Mouse (Mus musculus): Measurements from ENCODE around the gene Kpna6. TPM values are rescaled to one million over a fixed set of nuclear protein-coding genes. Genes with fewer than 3 reads are reported as not detected.

Gene Kpna6
- total and polyA plus RNA-seq, 2 experiments from 2014 or later = 13.0 to 61.8 TPM

DNA sequence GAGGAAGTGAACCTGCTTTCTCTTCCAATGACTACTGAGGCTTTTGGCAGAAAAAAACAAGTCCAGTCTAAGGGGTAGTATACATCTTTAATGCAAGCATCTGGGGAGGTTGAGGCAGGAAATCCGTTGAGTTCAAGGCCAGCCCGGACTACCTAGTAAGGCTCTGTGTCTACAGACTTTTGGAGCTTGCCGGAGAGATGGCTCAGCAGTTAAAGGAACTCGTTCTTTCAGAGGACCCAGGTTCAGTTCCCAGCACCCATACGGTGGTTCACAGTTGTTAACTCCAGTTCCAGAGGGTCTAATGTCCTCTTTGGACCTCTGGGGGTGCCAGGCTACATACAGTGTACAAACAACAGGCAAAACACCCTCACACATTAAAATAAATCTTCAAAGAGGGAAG is 54.5 kb downstream of the Kpna6 start:
- Histone ChIP-seq H3K36me3 (ENCODE audit: insufficient read depth, low read length) (no peaks in the 10 kb centered on the region), H3K4me2 (ENCODE audit: low read depth, low read length) (peak overlapping the region; percentile 92), H3K27me3 (ENCODE audit: insufficient read depth, low read length) (no peaks in the 10 kb centered on the region), H3K4me3 (ENCODE audit: low read length) (peak overlapping the region; percentile 57), H3K9ac (replicated peaks; ENCODE audit: low read length) (peak overlapping the region; percentile 82), H3K9me3 (ENCODE audit: low read length) (no peaks in the 10 kb centered on the region), H3K27ac (peak overlapping the region; percentile 93), H3K4me1 (ENCODE audit: insufficient read depth, low read length) (peaks cover 24% of the 10 kb centered on the region)
- no peak for TF ChIP-seq CTCF (IDR thresholded peaks at IDR 0.05; ENCODE audit: low read depth)
- ATAC-seq (no peak), DNase-seq (ENCODE audit: low spot score) (no peak)
- 95% methylated on average over 5 of the region's 5 CpGs for WGBS

DNA sequence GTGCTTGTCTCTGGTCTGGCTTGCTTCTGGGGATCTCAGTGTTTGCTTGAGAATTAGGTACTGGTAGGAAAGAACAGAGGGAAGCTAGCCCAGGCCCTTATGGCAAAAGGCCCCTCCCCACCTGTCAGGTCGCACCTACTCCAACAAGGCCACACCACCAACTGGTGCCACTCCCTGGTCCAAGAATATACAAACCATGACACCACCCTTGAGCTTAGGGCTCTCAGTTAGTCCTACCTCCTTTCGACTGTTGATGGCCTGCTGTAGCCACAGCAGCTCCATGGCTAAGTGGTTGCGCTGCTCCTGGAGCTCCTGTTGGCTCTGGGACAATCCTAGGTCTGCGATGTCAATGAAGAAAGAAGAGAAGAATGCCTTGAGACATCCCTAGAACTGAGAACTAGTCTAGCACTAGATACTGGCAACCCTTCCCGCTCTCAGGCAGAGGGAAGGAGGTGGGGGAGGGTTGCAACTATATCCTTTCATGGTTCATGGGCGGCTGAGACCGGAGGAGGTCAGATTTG is 55.4 kb downstream of the Kpna6 start:
- H3K36me3 ChIP-seq (ENCODE audit: insufficient read depth, low read length) = no peaks in the 10 kb centered on the region
- no peaks in the 10 kb centered on the region for H3K9me3 ChIP-seq (ENCODE audit: low read length)
- no peak overlapping the region for H3K27ac ChIP-seq
- TF ChIP-seq CTCF (IDR thresholded peaks at IDR 0.05; ENCODE audit: low read depth) = no peak
- H3K9ac ChIP-seq (replicated peaks; ENCODE audit: low read length) = no peak overlapping the region
- WGBS = 95% methylated on average over 7 of the region's 7 CpGs
- no peaks in the 10 kb centered on the region for H3K27me3 ChIP-seq (ENCODE audit: insufficient read depth, low read length)
- ATAC-seq (no peak), DNase-seq (ENCODE audit: low spot score) (no peak)
- H3K4me2 ChIP-seq (ENCODE audit: low read depth, low read length) = no peak overlapping the region
- H3K4me3 ChIP-seq (ENCODE audit: low read length) = no peak overlapping the region
- H3K4me1 ChIP-seq (ENCODE audit: insufficient read depth, low read length) = peaks cover 16% of the 10 kb centered on the region

DNA sequence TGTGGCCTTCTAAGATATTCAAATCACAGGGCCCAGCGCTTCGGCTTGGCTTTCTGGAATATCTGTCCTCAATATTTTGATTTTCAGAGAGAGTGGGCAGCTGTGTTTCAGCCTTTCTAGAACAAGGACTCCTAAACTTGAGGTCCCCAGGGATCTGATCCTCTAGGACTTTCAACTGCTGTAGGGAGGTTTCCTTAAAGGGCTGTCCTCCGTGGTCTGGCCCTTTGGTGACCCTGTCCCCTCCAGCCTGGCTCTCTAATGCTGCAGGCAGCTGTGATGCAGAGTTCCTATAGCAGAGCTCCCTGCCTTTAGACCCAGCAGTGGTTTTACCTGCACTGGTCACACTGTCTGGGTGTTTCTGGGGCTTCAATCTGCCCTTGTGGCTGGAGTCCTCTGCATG is 55.9 kb downstream of the Kpna6 start:
- Histone ChIP-seq H3K9me3 (ENCODE audit: low read length) (no peaks in the 10 kb centered on the region), H3K4me3 (ENCODE audit: low read length) (no peak overlapping the region), H3K4me1 (ENCODE audit: insufficient read depth, low read length) (peaks cover 10% of the 10 kb centered on the region), H3K9ac (replicated peaks; ENCODE audit: low read length) (no peak overlapping the region), H3K4me2 (ENCODE audit: low read depth, low read length) (no peak overlapping the region), H3K27ac (no peak overlapping the region), H3K27me3 (ENCODE audit: insufficient read depth, low read length) (no peaks in the 10 kb centered on the region), H3K36me3 (ENCODE audit: insufficient read depth, low read length) (no peaks in the 10 kb centered on the region)
- WGBS = 94% methylated on average over 3 of the region's 3 CpGs
- DNase-seq (ENCODE audit: low spot score) (no peak), ATAC-seq (no peak)
- no peak for TF ChIP-seq CTCF (IDR thresholded peaks at IDR 0.05; ENCODE audit: low read depth)

DNA sequence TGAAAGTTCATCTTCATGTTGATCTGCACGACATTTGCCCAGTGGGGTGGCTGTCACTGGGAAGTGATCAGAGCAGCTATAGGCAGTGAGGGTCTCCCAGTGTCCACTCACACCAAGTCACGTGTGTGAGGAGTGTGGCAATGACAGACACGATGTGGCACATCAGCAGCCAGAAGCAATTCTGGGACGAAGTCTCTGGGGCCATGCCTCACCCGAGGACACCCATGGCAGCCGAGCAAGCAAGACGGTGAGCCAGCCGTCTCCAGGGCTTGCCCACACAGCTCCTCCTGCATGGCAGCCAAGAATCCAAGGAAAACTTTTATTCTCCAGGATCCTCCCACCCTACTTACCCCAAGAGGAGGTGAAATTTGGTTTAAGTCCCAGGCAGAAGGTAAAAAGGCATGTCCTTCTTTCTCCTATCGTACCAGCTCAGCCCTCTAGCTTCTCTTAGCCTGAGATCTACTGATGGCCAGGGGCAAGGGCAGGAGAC is 56.7 kb downstream of the Kpna6 start:
- Histone ChIP-seq H3K4me1 (ENCODE audit: insufficient read depth, low read length) (peaks cover 4% of the 10 kb centered on the region), H3K27me3 (ENCODE audit: insufficient read depth, low read length) (no peaks in the 10 kb centered on the region), H3K4me3 (ENCODE audit: low read length) (no peak overlapping the region), H3K4me2 (ENCODE audit: low read depth, low read length) (no peak overlapping the region), H3K27ac (no peak overlapping the region), H3K9me3 (ENCODE audit: low read length) (no peaks in the 10 kb centered on the region), H3K36me3 (ENCODE audit: insufficient read depth, low read length) (no peaks in the 10 kb centered on the region), H3K9ac (replicated peaks; ENCODE audit: low read length) (no peak overlapping the region)
- DNase-seq (ENCODE audit: low spot score) = no peak
- no peak for TF ChIP-seq CTCF (IDR thresholded peaks at IDR 0.05; ENCODE audit: low read depth)
- WGBS = 86% methylated on average over 9 of the region's 9 CpGs
- no peak for ATAC-seq

DNA sequence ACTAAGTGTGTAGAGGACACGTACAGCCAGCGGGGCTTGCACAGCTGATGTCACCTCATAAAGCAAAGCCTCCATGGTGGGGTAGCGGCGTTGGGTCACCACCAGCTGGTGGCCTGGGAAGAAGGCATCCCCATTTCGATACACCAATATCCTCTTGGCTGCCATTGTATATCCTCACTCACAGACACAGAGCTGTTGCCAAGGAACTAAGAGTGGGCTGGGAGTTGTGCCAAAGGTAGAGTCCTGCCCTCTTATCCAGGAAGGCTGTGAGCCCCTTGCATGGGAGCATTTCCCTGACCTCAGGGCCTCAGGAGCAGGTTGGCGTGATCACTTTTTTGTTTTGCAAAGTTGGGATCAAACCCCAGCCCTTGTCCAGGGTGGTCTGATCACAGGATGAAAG is 58.5 kb downstream of the Kpna6 start, which contains the start of gene Dcdc2b:
Dcdc2b (minus strand) TSS at position 165 of the 400 bp plus-strand sequence.
- TF ChIP-seq CTCF (IDR thresholded peaks at IDR 0.05; ENCODE audit: low read depth) = no peak
- ATAC-seq (no peak), DNase-seq (ENCODE audit: low spot score) (peak; percentile 39)
- Histone ChIP-seq H3K27ac (peak within 1 kb of the TSS; percentile 45; the same call in 1 of the 2 replicates), H3K9me3 (ENCODE audit: low read length) (no peaks in the 10 kb centered on the region), H3K36me3 (ENCODE audit: insufficient read depth, low read length) (peaks cover 4% of the 10 kb centered on the region; the same call in 1 of the 2 replicates), H3K27me3 (ENCODE audit: insufficient read depth, low read length) (no peaks in the 10 kb centered on the region), H3K4me1 (ENCODE audit: insufficient read depth, low read length) (peaks cover 4% of the 10 kb centered on the region), H3K4me2 (ENCODE audit: low read depth, low read length) (no peak within 1 kb of the TSS), H3K9ac (replicated peaks; ENCODE audit: low read length) (no peak within 1 kb of the TSS), H3K4me3 (ENCODE audit: low read length) (no peak within 1 kb of the TSS)
- WGBS = 56% methylated on average over 6 of the region's 6 CpGs

DNA sequence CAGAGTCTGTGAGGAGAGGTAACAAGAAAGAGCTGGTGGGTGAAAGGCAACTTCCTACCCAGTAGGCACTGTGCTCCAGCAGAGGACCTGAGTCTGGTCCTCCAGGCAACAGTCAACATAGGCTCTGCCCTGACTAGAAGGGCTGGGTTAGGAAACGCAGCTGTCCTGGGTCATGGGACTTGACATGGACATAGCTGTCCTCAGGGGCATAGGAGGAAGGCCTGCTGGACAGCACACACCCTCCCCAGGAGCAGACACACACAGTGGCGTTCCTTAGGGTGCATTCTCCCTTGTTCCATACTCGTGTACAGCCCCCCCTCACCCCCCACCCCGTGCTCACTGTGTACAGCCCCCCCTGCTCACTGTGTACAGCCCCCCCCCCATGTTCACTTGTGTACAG is 62.1 kb downstream of the Kpna6 start:
- Histone ChIP-seq H3K27ac (no peak overlapping the region), H3K9me3 (ENCODE audit: low read length) (no peaks in the 10 kb centered on the region), H3K4me2 (ENCODE audit: low read depth, low read length) (no peak overlapping the region), H3K4me1 (ENCODE audit: insufficient read depth, low read length) (no peaks in the 10 kb centered on the region), H3K4me3 (ENCODE audit: low read length) (no peak overlapping the region), H3K27me3 (ENCODE audit: insufficient read depth, low read length) (no peaks in the 10 kb centered on the region), H3K9ac (replicated peaks; ENCODE audit: low read length) (no peak overlapping the region), H3K36me3 (ENCODE audit: insufficient read depth, low read length) (peaks cover 10% of the 10 kb centered on the region)
- TF ChIP-seq CTCF (IDR thresholded peaks at IDR 0.05; ENCODE audit: low read depth) = no peak
- DNase-seq (ENCODE audit: low spot score) (no peak), ATAC-seq (no peak)
- WGBS = 68% methylated on average over 4 of the region's 4 CpGs

DNA sequence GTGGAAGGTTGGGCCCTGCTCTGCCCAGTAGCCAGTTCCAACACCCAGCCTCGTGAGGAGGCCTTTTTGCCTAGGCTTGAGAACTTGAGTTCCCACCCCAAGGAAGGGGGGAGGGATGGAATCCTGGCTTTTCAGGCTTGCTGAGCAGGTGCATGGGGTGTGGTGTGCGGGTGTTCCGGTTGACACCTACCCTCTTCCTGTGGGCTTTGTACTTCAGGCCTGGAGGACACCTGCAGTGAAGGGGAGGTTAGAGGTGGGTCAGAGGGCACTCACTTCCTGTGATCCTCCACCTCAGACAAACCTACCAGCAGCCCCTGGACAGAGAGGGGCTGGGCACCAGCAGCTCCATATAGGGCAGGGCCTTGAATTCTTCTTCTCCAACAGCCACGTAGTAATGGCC is 62.5 kb downstream of the Kpna6 start:
- Histone ChIP-seq H3K4me1 (ENCODE audit: insufficient read depth, low read length) (no peaks in the 10 kb centered on the region), H3K36me3 (ENCODE audit: insufficient read depth, low read length) (peaks cover 13% of the 10 kb centered on the region), H3K9ac (replicated peaks; ENCODE audit: low read length) (no peak overlapping the region), H3K4me2 (ENCODE audit: low read depth, low read length) (no peak overlapping the region), H3K27me3 (ENCODE audit: insufficient read depth, low read length) (no peaks in the 10 kb centered on the region), H3K9me3 (ENCODE audit: low read length) (no peaks in the 10 kb centered on the region), H3K27ac (no peak overlapping the region), H3K4me3 (ENCODE audit: low read length) (no peak overlapping the region)
- DNase-seq (ENCODE audit: low spot score) (no peak), ATAC-seq (no peak)
- TF ChIP-seq CTCF (IDR thresholded peaks at IDR 0.05; ENCODE audit: low read depth) = no peak
- 83% methylated on average over 4 of the region's 4 CpGs for WGBS
